Mouse (Mus musculus): Measurements from ENCODE around the gene Cklf. TPM values are rescaled to one million over a fixed set of nuclear protein-coding genes. Genes with fewer than 3 reads are reported as not detected.
"Not testable (repeated sequence)": the region's sequence is repeated elsewhere in the genome, so short reads cannot be mapped to it uniquely, and the experiment has no call there.

The Cklf gene
- polyA plus RNA-seq, 1 experiment from 2014 or later = 32.5 TPM

DNA sequence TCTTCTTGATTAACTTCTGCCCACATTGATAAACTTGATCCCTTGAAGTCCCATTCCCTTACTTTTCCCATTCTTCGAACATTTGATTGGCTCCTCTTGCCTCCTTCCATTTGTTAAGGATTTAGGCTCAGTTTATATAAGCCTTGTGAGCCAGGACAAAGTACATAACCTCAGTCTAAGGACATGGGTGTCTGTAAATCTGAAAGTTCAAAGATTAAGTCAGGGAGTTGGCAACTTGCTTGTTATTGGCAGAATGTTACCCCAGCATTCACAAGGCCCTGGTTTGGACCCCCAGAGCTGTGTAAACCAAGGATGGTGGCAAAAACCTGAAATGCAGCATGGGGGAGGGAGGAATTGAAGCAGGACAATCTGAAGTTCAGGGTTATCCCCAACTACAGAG is 43.7 kb downstream of the Cklf start:
- Histone ChIP-seq H3K9ac (ENCODE audit: low read depth, low read length) (no peak overlapping the region), H3K27me3 (replicated peaks; ENCODE audit: control insufficient read depth, insufficient read depth, low read length) (no peaks in the 10 kb centered on the region; the same call in 1 of the 2 replicates), H3K4me2 (no peak overlapping the region), H3K4me3 (ENCODE audit: low read depth, low read length) (no peak overlapping the region), H3K4me1 (replicated peaks; ENCODE audit: control insufficient read depth, insufficient read depth, low read length) (no peaks in the 10 kb centered on the region), H3K36me3 (ENCODE audit: control insufficient read depth, insufficient read depth, low read length) (no peaks in the 10 kb centered on the region), H3K9me3 (ENCODE audit: control insufficient read depth, low read length) (no peaks in the 10 kb centered on the region), H3K27ac (ENCODE audit: low read depth, low read length) (no peak overlapping the region)
- WGBS = 78% methylated on average over 1 of the region's 1 CpGs
- ATAC-seq (replicated peaks; ENCODE audit: low FRiP score) (no peak), DNase-seq (ENCODE audit: low spot score) (no peak)

DNA sequence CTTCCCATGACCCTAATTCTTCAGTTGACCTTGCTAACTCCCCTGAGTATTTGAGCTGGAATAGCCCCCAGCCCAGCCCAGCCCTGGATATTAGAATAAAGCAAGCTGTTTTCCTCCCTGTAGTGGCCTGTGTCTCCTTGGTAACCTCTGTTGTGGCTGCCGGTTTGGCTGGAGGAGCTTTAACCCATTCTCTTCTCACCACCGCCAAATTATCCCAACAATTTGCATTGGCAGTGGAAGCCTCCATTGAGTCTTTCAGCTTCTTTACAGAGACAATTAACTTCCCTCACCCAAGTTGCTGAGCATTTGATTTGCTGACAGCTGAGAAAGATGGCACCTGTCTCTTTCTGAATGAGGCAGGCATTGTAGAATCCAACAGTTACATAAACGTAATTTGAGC is 50.9 kb downstream of the Cklf start:
- not testable (repeated sequence) for H3K9ac ChIP-seq (ENCODE audit: low read depth, low read length); H3K9me3 ChIP-seq (ENCODE audit: control insufficient read depth, low read length); ATAC-seq (replicated peaks; ENCODE audit: low FRiP score); H3K27ac ChIP-seq (ENCODE audit: low read depth, low read length); H3K4me3 ChIP-seq (ENCODE audit: low read depth, low read length); H3K27me3 ChIP-seq (replicated peaks; ENCODE audit: control insufficient read depth, insufficient read depth, low read length); DNase-seq (ENCODE audit: low spot score); H3K4me1 ChIP-seq (replicated peaks; ENCODE audit: control insufficient read depth, insufficient read depth, low read length); H3K4me2 ChIP-seq; H3K36me3 ChIP-seq (ENCODE audit: control insufficient read depth, insufficient read depth, low read length)
- WGBS = 33% methylated on average over 3 of the region's 3 CpGs

DNA sequence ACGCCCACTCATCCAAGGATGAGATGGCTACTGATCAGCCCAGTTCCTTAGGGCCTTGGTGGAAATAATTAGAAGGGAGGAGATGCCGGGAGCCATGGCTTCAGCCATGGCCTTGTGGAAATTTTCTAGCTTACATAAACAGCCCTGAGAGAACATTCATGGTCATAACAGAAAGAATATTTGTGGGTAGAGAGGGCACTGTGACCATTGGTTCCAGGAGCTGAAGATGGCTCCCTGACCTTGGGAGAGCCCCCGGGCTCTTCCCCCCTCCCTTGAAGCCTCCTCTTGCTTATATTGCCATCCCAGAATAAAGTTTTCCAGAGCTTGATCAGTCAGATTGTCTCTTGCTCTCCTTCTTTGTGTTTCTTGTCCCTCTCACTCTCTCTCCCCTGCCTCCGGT is 51.9 kb downstream of the Cklf start:
- ATAC-seq (replicated peaks; ENCODE audit: low FRiP score); H3K4me1 ChIP-seq (replicated peaks; ENCODE audit: control insufficient read depth, insufficient read depth, low read length); H3K9ac ChIP-seq (ENCODE audit: low read depth, low read length); H3K4me2 ChIP-seq; H3K27ac ChIP-seq (ENCODE audit: low read depth, low read length); H3K9me3 ChIP-seq (ENCODE audit: control insufficient read depth, low read length); H3K4me3 ChIP-seq (ENCODE audit: low read depth, low read length); H3K27me3 ChIP-seq (replicated peaks; ENCODE audit: control insufficient read depth, insufficient read depth, low read length); H3K36me3 ChIP-seq (ENCODE audit: control insufficient read depth, insufficient read depth, low read length); DNase-seq (ENCODE audit: low spot score): not testable (repeated sequence)
- WGBS = 92% methylated on average over 4 of the region's 4 CpGs

DNA sequence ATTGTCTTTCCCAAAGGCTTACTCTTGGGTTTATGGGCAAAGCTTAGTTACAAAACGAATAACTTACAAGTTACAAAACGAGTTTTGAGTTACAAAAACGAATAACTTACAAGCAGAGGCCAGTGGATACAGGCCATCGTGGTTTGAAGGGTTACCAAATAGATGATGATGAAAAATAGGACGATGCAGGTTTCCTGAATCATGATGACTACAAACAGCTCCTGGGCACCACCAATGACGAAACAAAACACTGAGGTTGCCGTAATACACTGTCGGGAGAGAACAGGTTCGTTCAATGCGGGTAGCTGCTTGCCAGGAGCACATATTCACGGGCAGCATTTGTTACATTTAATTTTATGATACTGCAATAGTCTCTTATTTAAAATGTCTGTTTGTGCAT is 54.3 kb downstream of the Cklf start:
- WGBS = 80% methylated on average over 11 of the region's 11 CpGs
- no peak overlapping the region for H3K4me2 ChIP-seq
- no peaks in the 10 kb centered on the region for H3K27me3 ChIP-seq (replicated peaks; ENCODE audit: control insufficient read depth, insufficient read depth, low read length)
- H3K36me3 ChIP-seq (ENCODE audit: control insufficient read depth, insufficient read depth, low read length) = no peaks in the 10 kb centered on the region
- H3K27ac ChIP-seq (ENCODE audit: low read depth, low read length) = no peak overlapping the region
- ATAC-seq (replicated peaks; ENCODE audit: low FRiP score) (no peak), DNase-seq (ENCODE audit: low spot score) (no peak)
- no peak overlapping the region for H3K9ac ChIP-seq (ENCODE audit: low read depth, low read length)
- no peaks in the 10 kb centered on the region for H3K9me3 ChIP-seq (ENCODE audit: control insufficient read depth, low read length)
- H3K4me3 ChIP-seq (ENCODE audit: low read depth, low read length) = no peak overlapping the region
- H3K4me1 ChIP-seq (replicated peaks; ENCODE audit: control insufficient read depth, insufficient read depth, low read length) = no peaks in the 10 kb centered on the region

DNA sequence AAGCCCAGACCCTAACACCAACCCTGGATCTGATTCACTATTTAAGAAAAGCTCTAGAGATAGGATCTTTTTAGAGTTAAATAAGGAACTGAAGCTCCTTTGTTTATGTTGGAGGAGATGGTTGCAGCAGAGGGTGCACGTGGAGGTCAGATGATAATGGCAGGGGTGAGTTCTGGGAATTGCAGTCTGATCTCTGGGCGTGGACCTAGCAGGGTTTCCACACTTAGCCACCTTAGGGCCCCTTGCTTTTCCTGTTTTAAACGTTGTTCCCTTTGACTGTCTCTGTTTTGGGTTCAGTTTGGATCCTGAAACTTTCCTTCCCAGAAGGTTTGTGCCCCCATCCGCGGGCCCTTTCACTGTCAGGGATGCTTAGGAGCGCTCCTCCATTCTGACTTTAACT is 57.7 kb downstream of the Cklf start:
- H3K4me1 ChIP-seq (replicated peaks; ENCODE audit: control insufficient read depth, insufficient read depth, low read length); H3K27ac ChIP-seq (ENCODE audit: low read depth, low read length); DNase-seq (ENCODE audit: low spot score); H3K9ac ChIP-seq (ENCODE audit: low read depth, low read length); H3K4me2 ChIP-seq; H3K27me3 ChIP-seq (replicated peaks; ENCODE audit: control insufficient read depth, insufficient read depth, low read length); H3K4me3 ChIP-seq (ENCODE audit: low read depth, low read length); H3K36me3 ChIP-seq (ENCODE audit: control insufficient read depth, insufficient read depth, low read length); H3K9me3 ChIP-seq (ENCODE audit: control insufficient read depth, low read length): not testable (repeated sequence)
- WGBS = 46% methylated on average over 6 of the region's 6 CpGs
- 0 out of 2 replicates have a peak, but pooled peaks have one; percentile 34 for ATAC-seq (replicated peaks; ENCODE audit: low FRiP score)

DNA sequence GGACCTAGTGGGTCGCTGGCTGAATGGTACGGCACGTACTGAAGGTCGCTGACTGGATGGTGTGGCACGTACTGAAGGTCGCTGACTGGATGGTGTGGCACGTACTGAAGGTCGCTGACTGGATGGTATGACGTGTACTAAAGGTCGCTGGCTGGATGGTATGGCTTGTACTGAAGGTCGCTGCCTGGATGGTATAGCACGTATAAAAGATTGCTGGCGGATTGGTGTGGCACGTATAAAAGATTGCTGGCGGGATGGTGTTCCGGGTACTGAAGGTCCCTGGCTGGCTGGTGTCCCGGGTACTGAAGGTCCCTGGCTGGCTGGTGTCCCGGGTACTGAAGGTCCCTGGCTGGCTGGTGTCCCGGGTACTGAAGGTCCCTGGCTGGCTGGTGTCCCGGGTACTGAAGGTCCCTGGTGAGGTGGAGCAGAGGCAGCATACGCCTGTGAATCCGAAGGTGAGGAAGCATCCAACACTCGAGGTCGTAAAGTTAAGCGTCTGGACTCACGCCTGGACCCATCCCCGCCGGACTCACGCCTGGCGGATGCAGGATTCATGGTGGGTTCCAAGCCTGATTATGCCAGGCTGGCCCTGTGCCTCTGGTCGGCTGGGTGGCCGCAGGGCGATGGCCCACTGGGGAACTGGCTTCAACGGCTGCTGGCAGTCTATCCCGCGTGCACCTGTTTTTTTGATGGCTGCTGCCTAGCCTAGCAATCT is 58.9 kb downstream of the Cklf start, which contains the start of the genes Gm45711 and Cmtm1:
Gm45711 (minus strand) TSS at position 641 of the 715 bp plus-strand sequence.
Cmtm1 (minus strand) TSS at position 705 of the 715 bp plus-strand sequence.
- 77% methylated on average over 32 of the region's 36 CpGs for WGBS

DNA sequence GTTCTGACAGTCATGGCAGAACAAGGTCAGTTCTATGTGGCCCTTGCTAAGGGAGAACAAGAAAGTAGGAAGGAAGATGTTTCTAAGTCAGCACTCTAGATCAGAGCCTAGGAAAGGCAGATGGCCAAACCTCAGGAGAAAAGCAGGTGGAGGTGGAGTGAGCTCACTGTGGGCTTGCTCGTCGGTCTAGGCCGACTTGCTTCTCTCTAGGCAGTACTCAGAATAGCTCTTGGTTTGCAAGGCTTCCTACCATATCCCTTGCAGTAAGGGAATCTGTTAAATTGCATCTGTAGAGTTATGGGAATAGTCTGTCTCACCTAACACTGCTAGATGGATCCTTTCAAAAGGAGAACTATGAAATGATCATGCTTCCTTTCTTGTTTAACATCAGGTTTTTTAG is 61.4 kb downstream of the Cklf start:
- WGBS = 82% methylated on average over 3 of the region's 3 CpGs
- not testable (repeated sequence) for ATAC-seq (replicated peaks; ENCODE audit: low FRiP score); H3K36me3 ChIP-seq (ENCODE audit: control insufficient read depth, insufficient read depth, low read length)

More for the DNA sequence above, 58.9 kb downstream of the Cklf start, which contains the start of the genes Gm45711 and Cmtm1:
- not testable (repeated sequence) for H3K9ac ChIP-seq (ENCODE audit: low read depth, low read length); DNase-seq (ENCODE audit: low spot score); H3K9me3 ChIP-seq (ENCODE audit: control insufficient read depth, low read length); H3K4me1 ChIP-seq (replicated peaks; ENCODE audit: control insufficient read depth, insufficient read depth, low read length); ATAC-seq (replicated peaks; ENCODE audit: low FRiP score); H3K4me2 ChIP-seq; H3K27me3 ChIP-seq (replicated peaks; ENCODE audit: control insufficient read depth, insufficient read depth, low read length); H3K36me3 ChIP-seq (ENCODE audit: control insufficient read depth, insufficient read depth, low read length); H3K27ac ChIP-seq (ENCODE audit: low read depth, low read length); H3K4me3 ChIP-seq (ENCODE audit: low read depth, low read length)

DNA sequence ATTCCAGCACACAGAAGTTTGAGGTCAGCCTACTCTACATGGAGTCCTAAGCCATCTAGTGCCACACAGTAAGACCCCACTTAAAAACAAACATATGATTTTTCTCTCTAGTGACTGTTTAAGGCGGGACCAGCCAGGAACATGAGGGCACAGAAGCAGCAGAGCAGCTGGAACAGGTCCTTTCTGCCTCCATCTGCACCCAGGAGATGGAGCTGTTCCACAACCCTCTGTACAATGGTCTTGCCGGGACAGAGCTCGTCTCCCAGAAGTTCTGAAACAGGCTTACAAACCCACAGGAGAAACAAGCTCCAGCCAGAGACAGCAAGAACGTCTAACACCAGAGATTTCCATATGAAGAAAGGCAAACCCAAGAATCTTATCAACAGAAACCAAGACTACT is 62.6 kb downstream of the Cklf start:
- Histone ChIP-seq H3K9me3 (ENCODE audit: control insufficient read depth, low read length) (no peaks in the 10 kb centered on the region), H3K4me1 (replicated peaks; ENCODE audit: control insufficient read depth, insufficient read depth, low read length) (no peaks in the 10 kb centered on the region), H3K27me3 (replicated peaks; ENCODE audit: control insufficient read depth, insufficient read depth, low read length) (no peaks in the 10 kb centered on the region), H3K4me3 (ENCODE audit: low read depth, low read length) (no peak overlapping the region), H3K9ac (ENCODE audit: low read depth, low read length) (no peak overlapping the region), H3K36me3 (ENCODE audit: control insufficient read depth, insufficient read depth, low read length) (no peaks in the 10 kb centered on the region), H3K4me2 (no peak overlapping the region), H3K27ac (ENCODE audit: low read depth, low read length) (no peak overlapping the region)
- 64% methylated on average over 4 of the region's 4 CpGs for WGBS
- DNase-seq (ENCODE audit: low spot score) = no peak
- no peak for ATAC-seq (replicated peaks; ENCODE audit: low FRiP score)

More for the DNA sequence above, 61.4 kb downstream of the Cklf start:
- not testable (repeated sequence) for H3K27me3 ChIP-seq (replicated peaks; ENCODE audit: control insufficient read depth, insufficient read depth, low read length); H3K4me2 ChIP-seq; H3K4me3 ChIP-seq (ENCODE audit: low read depth, low read length); H3K4me1 ChIP-seq (replicated peaks; ENCODE audit: control insufficient read depth, insufficient read depth, low read length); DNase-seq (ENCODE audit: low spot score); H3K27ac ChIP-seq (ENCODE audit: low read depth, low read length); H3K9ac ChIP-seq (ENCODE audit: low read depth, low read length); H3K9me3 ChIP-seq (ENCODE audit: control insufficient read depth, low read length)

All from liver, embryonic 11.5 days (tissue).